Mouse (Mus musculus) cerebellum, adult 8-10 months (tissue): ENCODE results near the gene Saal1.
A peak's percentile ranks its signal among the peaks of the same experiment; 100 is the strongest.
"Not testable (repeated sequence)": the region's sequence is repeated elsewhere in the genome, so short reads cannot be mapped to it uniquely, and the experiment has no call there.

Source experiments
- DNase-seq: peaks from one replicate; pipeline ENCODE4 v3.0.0; 2022

The Saal1 gene

GRCm38 (mm10) chr7:46686827-46687226 is 23.7 kb downstream of the Saal1 start:
- DNase-seq, result no peak

DNA sequence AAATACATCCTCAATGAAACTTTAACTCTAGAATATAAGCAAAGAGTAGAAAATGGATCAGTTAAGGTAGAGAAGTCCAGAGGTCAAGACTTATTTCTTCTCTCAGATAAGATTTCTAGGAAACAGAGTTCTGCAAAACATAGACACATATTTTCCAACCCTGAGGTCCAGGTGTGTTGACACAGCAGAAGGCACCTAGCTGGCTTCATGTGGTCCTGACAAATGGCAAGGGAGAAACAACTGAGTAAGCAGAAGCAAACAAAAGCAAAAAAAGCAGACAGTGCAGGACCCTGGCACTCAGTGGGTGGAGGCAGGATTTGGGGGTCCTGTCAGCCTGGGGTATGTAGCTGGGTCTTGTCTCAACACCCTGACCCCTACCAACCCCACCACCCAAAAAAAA is 29.7 kb downstream of the Saal1 start:
- no peak for DNase-seq

DNA sequence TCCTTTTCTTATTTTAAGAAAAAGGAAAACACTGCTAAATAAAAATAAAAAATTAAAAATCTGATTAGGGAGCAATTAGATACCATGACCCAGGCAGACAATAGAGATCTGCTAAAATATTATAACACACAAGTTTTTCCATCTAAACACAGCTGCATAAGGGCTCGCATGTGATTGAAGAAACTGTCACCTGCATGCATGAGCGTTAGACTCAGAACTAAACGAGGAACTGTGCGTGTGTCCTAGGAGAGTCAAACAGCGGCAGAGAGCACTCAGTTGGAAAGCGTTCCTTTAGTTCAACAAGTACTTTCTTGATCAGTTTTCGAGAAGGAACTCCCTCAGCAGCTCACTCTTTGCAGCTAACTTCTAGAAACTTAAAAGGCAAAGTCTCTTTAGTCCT is 31.4 kb downstream of the Saal1 start:
- DNase-seq, result not testable (repeated sequence)

GRCm38 (mm10) chr7:46678417-46678816 is 32.1 kb downstream of the Saal1 start:
- DNase-seq, result no peak

- DNase-seq, result peak; percentile 57
Measured at GRCm38 (mm10) chr7:46676808-46677360, 33.6 kb downstream of the Saal1 start.

DNA sequence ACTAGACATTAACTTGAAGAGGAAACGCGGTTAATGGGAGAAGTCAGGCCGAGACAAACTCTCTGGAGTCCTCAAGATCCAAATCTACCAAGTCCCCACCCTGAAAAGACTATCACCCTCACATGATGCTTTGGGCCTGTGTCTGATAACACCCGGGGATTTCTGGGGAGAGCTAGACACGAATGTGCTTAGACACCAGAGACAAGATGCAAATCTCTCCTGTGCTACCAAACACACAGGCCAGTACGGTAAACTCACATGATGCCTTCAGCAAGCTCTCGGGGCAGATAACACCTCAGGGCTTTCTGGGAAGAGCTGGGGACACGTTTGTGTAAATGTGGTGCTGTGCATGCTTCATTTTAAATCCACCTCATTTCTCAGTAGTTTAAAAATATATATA is 34.6 kb downstream of the Saal1 start:
- DNase-seq, result no peak

DNA sequence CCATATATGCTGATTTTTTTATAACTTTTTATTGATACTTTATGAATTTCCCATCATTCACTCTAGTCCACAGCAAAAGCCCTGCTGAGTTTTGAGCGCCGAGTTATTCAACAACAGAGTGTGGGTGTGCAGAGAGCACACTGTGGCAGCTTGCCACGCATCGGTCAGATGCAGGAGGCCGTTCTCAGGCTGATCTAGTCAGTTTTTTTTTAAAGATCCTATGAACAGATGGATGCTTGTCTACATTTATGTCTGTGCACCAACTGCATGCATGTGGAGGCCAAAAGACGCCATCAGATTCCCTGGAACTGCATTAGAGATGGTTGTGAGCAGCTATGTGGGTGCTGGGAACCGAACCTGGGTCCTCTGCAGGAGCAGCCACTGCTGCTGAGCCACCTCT is 35.4 kb downstream of the Saal1 start:
- no peak for DNase-seq

- no peak for DNase-seq
Measured at GRCm38 (mm10) chr7:46672160-46672672, 38.3 kb downstream of the Saal1 start, which contains the start of gene Tph1. Tph1 (minus strand) TSS chr7:46672537.

DNA sequence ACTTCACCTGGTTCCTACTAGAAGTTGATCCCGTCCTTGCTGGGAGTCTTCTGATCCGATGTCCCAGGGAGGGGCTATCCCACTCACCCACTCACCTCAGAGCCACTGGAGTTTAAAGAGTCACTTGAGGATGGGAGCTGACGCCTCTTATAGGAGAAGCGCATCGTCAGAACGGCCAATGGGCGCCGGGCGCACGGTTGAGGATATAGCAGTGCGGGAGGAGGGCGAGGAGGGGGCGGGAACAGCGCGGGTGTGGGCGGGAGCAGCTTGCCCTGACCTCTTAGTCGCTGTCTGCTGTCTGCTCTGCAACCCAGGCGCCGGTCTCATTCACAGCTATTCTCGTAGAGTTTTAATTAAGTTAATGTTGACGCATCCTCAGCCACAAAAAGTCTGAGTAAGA is 43.2 kb downstream of the Saal1 start:
- DNase-seq, result no peak

DNA sequence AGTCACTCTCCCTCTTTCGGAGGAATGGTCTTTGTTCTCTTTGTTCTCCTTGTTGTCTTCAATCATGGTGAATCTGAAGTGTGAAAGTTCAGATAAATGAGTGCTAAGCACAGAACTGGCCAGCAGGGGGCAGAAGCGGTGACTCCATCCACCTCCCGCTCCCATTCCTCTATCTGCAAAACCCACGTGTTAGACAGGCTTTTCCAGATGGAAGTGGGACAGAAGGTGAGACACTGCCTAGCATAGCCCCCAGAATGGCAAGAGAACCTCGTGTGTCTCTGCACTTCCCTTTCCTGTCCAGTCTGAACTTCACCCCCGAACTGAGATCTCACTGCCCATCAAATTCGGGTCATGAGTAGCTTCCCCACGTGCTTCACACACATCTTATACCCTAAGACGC is 45.2 kb downstream of the Saal1 start:
- DNase-seq, result peak; percentile 43

DNA sequence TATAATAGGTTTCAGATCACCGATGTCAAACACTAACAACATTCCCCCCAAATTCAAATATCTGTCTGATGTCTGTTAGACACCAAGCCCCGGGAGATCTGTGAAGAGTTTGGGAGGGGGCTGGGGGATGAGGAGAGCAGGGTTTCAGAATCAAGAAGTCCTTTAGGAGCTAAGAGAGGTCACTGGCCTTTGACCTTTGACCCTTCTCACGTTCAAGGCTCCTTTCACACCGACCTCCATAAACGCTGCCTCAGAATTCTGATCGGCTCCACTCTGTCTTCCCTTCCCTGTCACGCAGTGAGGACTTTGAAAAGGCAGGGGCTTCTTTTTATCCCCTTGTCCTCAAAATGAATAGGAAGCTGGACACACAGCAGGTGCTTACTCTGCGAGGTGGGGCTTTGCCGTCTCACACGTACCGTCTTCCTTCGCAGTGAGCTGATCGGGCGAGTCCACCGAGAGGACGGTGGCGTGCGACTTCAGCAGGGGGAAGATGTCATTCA is 48.8 kb downstream of the Saal1 start:
- DNase-seq, result no peak

- DNase-seq, result no peak
Measured at GRCm38 (mm10) chr7:46652279-46652678, 58.2 kb downstream of the Saal1 start.

DNA sequence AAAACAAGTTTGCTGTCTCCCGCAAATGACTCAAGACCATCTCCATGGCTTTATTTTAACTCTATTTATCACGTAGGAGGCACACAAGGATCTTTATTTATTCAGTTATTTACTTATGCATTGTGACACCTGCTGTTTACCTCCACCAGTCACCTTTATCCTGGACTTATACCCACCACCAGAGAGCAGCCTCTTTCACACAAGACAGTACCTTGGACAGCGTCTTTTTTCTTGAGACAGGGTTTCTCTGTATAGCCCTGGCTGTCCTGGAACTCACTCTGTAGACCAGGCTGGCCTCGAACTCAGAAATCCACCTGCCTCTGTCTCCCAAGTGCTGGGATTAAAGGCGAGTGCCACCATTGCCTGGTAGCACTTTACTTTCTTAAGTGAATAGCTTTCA is 60.2 kb downstream of the Saal1 start:
- DNase-seq, result not testable (repeated sequence)

DNA sequence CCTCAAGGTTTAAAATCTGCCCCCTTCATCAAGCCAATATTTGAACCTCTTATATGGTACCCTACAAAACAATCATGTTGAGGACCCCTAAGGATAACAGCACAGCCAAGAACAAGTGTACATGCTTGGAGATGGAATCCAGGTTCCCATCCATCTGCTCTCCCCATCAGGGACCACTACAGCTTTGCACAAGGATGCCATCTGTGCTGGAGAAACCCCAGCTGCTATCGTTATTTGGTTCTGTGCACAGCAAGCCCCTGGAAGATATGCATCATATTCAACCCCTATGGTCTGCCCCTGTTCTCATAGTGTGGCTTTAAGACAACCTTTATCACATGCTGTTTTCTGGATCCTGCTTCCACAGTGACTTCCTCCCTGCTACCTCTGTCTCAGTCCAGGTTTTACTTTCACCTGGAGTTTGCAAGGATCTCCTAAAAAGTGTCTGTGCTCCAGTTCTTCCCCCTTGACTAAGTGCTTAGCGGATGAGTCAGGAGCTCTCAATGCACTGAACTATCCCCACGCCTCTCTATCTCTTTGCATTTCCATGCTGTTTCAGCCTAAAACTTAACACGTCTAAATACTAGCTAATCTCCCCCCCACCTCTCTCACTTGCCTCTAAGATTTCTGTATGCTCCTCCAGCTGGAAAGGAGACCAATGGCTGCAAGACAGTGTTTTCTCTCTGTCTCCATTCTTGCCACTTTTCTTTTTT is 61.9 kb downstream of the Saal1 start:
- DNase-seq, result no peak

- peak; percentile 64 for DNase-seq
Measured at GRCm38 (mm10) chr7:46643172-46643571, 67.3 kb downstream of the Saal1 start.

- no peak for DNase-seq
Measured at GRCm38 (mm10) chr7:46640062-46640461, 70.4 kb downstream of the Saal1 start.

DNA sequence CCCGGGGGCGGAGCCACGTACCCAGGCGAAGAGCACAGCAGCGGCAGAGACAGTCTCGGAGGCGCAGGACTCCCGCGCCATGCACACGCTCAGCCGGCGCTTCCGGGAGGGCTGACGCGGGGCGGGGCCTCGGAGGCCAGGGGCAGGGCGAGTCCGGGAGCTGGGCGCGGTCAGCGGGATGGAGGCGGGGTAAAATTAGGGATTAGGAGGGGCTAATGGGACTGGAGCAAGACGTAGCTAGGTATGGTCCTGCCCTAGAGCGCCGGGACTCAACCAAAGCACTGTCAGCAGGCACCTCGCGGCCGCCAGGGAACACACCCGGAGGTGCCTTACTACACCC is 70.8 kb downstream of the Saal1 start, which contains the start of gene Sergef:
TSS of gene Sergef (minus strand) at position 116 of the 340 bp plus-strand sequence.
- peak; percentile 91 for DNase-seq

DNA sequence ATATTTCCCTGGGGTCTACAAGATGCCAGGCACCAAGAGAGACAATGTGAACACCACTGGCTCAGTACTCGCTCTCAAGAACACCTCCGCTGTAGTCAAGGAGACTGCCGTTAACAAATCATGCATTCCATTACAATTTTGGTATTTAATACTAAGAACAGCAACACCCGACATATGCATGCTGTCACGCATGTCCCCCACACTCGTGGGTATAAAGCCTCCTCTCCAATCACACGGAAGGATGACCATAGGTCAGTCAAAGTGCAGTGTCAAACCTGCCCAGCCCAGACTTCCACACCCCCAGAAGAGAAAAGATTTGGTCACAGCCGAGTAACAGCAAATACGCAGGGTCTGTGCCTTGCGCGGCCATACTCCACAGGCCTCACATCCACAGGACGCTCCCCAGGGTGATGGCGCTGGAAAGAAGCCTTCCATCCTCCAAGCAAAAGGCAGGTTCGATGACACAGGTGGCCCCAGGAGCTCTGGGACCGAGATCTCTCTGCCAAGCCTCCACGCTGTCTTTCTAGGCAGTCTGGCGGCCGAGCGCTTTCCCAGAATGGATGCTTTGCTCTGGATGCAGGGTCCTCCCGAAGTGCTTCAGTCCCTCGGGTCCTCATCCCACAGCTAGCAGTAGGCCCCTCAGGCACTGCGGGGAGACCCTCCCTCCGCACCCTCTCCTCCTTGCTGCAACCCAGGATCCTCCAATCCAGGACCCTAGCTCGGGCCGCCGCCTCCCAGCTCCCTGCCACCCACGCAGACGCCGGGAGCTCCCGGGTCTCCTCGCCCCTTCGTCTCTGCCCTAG is 71.4 kb downstream of the Saal1 start:
- peak; percentile 61 for DNase-seq
